Mouse (Mus musculus) brain, embryonic 14.5 days (tissue): ENCODE data around the gene Cyb5r2. TPM values are rescaled to one million over a fixed set of nuclear protein-coding genes. Genes with fewer than 3 reads are reported as not detected.

Source experiments
- DNase-seq: peaks from one replicate; pipeline ENCODE4 v3.0.0-alpha.2; 2011; ENCODE audit warnings: low read depth
- CTCF ChIP-seq: fragments of 200-500 bp; IDR thresholded peaks from 2 replicates; pipeline ENCODE4 v1.5.1; 2012; ENCODE audit warnings: inconsistent platforms, mild to moderate bottlenecking, moderate library complexity, borderline replicate concordance; ENCODE audit not compliant: insufficient read depth, insufficient read length; ENCODE audit errors: extremely low read depth
- POLR2A ChIP-seq: fragments of 200-500 bp; IDR thresholded peaks from 2 replicates; pipeline ENCODE4 v1.6.1; 2012; ENCODE audit warnings: mild to moderate bottlenecking, inconsistent platforms, borderline replicate concordance; ENCODE audit not compliant: poor library complexity, insufficient read depth, insufficient read length, severe bottlenecking; ENCODE audit errors: extremely low read depth
- polyA plus RNA-seq: library from polyadenylated mRNA; depleted of rRNA; stranded (reverse); fragments of >200 nt; gene quantifications from 2 replicates; pipeline ENCODE4 v1.2.3, GENCODE M21; 2012

The Cyb5r2 gene
- polyA plus RNA-seq, 1 experiment, result 0.14 TPM

GRCm38 (mm10) chr7:107747954-107748353 is 9.9 kb downstream of the Cyb5r2 start:
- DNase-seq, result peak; percentile 72
- TF ChIP-seq POLR2A (no peak), CTCF (peak; percentile 67; the same call in 1 of the 2 replicates)

- DNase-seq, result no peak
- TF ChIP-seq CTCF (no peak), POLR2A (no peak)
Measured at GRCm38 (mm10) chr7:107747476-107747875, 10.4 kb downstream of the Cyb5r2 start.

DNA sequence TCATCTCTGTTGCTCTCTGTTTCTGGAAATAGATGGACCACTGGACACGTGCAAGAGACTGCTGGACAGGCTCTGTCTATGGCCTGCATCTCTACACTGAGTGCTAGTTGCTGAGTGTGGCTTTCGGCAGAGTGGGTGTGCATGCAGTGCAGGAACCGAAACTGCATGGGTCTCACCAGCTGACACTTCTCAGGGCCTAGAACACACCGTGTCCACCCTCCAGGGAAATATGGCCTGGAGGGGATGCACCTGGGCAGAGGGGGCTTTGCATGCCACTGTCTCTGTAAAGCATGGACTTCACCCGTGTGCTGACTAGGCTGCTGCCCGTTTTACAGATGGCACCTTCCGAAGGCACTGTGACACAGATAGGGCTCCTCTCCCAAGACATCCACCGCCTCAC is 11.8 kb downstream of the Cyb5r2 start:
- TF ChIP-seq POLR2A (no peak), CTCF (no peak)
- DNase-seq, result no peak

DNA sequence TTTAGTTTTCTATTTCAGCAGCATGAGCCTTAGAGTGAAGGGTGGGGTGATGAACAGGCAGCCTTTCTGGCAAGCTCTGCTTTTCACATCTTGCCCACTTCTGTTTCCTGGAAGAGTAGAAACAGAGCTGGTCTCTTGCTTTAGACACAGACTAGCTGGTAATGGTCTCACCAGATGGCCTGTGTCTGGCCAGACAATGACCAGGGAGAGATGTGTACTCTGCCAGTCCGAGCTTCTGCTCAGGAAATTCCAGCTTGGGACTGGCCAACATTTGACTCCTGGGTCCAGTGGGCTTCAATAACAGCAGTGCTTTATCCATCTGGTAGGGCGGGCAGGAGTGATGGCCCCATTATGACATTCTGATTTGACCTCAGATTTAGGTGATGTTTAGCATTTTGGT is 12.7 kb downstream of the Cyb5r2 start:
- no peak for DNase-seq
- TF ChIP-seq POLR2A (no peak), CTCF (no peak)

- TF ChIP-seq POLR2A (no peak), CTCF (no peak)
- no peak for DNase-seq
Measured at GRCm38 (mm10) chr7:107744454-107744853, 13.4 kb downstream of the Cyb5r2 start.

DNA sequence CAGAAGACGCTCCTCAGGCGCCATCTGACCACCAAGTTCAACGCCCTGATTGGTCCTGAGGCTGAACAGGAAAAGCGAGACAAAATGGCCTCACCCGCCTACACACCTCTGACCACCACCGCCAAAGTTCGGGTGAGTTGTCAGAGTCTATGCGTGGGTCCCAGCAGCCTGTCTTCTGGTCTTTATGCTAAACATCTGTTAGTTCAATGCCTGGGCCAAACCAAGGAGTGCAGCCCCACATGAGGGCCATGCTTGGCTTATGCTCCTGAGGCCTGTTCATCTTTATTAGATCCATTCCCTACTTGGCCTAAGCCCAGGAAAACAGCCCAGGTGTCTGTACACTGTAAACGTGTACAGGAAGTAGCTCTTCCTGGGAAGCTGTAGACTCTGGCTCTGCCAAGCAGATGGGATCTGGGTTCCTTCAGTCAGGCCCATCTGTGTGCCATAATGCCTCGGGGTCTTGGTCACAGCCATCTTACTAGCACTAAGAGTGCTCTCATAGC is 14.8 kb downstream of the Cyb5r2 start:
- TF ChIP-seq CTCF (no peak), POLR2A (no peak)

DNA sequence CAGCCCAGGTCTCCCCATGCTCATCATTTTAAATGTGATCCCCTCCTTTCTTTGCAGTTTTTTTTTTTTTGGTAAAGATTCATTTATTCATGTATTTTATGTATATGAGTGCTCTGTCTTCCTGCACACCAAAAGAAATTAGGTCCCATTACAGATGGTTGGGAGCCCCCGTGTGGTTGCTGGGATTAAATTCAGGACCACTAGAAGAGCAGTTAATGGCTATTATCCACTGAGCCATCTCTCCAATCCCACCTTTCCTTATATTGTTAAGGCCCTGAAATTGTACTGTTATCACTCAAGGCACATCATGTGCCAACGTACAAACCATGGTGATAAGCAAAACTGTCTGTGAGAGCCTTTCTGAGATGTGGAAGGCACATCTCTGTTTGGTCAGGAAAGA is 19.1 kb downstream of the Cyb5r2 start:
- TF ChIP-seq POLR2A (no peak), CTCF (peak; percentile 50; the same call in 1 of the 2 replicates)
- DNase-seq, result peak; percentile 68

More for the DNA sequence above, 14.8 kb downstream of the Cyb5r2 start:
- DNase-seq, result no peak

DNA sequence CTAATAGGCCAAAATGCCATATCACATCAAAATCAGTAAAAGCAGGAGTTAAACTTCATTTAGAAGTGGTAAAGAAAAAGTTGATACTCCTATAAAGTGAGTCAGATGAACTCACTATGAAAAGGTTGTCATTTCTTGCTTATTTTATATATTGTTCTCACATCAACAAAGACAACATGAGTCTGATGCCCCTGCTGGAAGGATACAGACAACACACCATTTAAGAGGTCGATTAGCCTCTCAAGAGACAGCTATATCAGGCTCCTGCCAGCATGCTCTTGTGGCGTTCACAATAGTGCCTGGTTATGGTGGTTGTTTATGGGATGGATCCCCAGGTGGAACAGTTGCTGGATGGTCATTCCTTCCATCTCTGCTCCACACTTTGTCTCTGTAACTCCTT is 24.7 kb downstream of the Cyb5r2 start:
- no peak for DNase-seq

GRCm38 (mm10) chr7:107730587-107730986 is 27.2 kb downstream of the Cyb5r2 start:
- TF ChIP-seq CTCF (no peak), POLR2A (no peak)
- DNase-seq, result no peak

More for the DNA sequence above, 24.7 kb downstream of the Cyb5r2 start:
- no peak for TF ChIP-seq CTCF
- TF ChIP-seq POLR2A, result no peak

DNA sequence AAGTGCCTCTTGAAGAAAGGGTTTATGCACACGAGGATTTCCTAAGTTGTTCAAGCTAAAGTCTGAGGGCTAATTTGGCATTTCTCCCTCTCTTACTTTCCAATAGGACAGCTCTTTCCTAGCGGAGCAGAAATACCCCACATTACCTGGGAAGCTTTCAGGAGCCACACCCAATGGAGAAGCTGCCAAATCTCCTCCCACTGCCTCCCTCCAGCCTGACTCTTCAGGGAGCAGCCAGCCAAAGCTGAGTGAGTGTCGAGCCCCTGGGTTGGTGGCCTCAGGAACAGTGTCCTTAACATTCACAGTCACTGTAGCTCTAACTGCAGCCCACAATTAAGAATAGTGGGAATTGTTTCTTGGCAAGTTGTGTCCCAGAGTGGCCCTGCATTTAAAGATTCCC is 30.3 kb downstream of the Cyb5r2 start:
- DNase-seq, result no peak
- no peak for TF ChIP-seq POLR2A
- TF ChIP-seq CTCF, result no peak

GRCm38 (mm10) chr7:107722536-107722935 is 35.3 kb downstream of the Cyb5r2 start:
- no peak for DNase-seq
- TF ChIP-seq POLR2A (no peak), CTCF (no peak)

DNA sequence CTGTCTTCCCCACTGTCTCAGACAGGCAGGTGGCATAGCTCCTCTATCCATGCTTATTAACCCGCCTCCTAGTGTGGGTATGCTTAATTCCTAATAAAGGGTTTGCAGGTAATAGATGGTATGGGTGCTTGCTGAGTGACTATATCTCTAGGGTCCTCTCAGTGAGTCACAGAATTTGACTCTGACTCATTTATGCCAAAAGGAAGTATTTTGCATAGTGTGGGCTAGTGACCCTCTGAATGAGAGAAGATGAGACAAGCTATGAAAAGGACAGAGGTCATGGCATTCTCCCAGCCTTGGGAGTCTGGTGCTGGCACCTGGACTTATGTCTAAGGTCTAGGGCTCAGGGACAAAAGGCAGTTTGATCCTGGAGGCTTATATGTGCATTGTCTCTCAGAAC is 37.1 kb downstream of the Cyb5r2 start:
- no peak for DNase-seq
- TF ChIP-seq CTCF (no peak), POLR2A (no peak)

GRCm38 (mm10) chr7:107714067-107714466 is 43.8 kb downstream of the Cyb5r2 start:
- no peak for TF ChIP-seq CTCF
- no peak for TF ChIP-seq POLR2A
- no peak for DNase-seq

DNA sequence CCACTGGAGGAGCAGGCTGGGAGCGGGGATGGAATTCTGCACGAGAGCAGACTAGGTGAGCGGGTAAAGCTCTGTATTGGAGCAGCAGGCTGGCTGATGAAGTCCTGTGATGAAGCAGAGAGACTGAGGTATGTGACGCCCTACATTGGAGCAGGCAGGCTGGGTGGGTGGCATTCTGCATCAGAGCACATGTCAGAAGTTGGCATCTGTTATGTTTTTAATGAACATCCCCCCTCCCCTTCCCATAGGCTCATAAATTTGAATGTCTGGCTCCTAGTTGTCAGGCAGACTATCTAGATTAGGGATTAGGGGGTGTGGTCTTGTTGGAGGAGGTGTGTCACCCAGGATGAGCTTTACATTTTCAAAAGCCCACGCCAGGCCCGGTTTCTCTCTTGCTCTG is 45.1 kb downstream of the Cyb5r2 start:
- peak; percentile 61 for DNase-seq
- TF ChIP-seq POLR2A (no peak), CTCF (no peak)
